Mouse (Mus musculus): ENCODE measurements around the gene Galnt2. TPM values are rescaled to one million over a fixed set of nuclear protein-coding genes. Genes with fewer than 3 reads are reported as not detected.

Gene Galnt2
- total and polyA plus RNA-seq, 3 experiments = 18.6 to 27.3 (median 23.6) TPM

GRCm38 (mm10) chr8:124257363-124257762, 26.2 kb downstream of the Galnt2 start:
- Histone ChIP-seq H3K27me3 (replicated peaks) (no peaks in the 10 kb centered on the region), H3K4me3 (replicated peaks in 1 of 3; ENCODE audit: low read depth in 2 of 3, low read length in 2 of 3, poor library complexity in 1 of 3) (no peak overlapping the region), H3K27ac (ENCODE audit: insufficient read depth, low read depth) (no peak overlapping the region), H3K79me2 (replicated peaks; ENCODE audit: control insufficient read depth, extremely low read depth, insufficient read depth, poor library complexity, severe bottlenecking) (no peaks in the 10 kb centered on the region), H3K9ac (ENCODE audit: insufficient read depth, low read depth) (no peak overlapping the region), H3K4me1 (ENCODE audit: control insufficient read depth in 1 of 2, insufficient read depth in 2 of 2) (peaks cover 31 to 70% of the 10 kb centered on the region in 2 experiments), H3K4me2 (ENCODE audit: insufficient read depth, low read depth, poor library complexity, severe bottlenecking) (no peak overlapping the region), H3K9me3 (replicated peaks; ENCODE audit: low read length) (peaks cover 10% of the 10 kb centered on the region), H3K36me3 (replicated peaks in 1 of 2; ENCODE audit: control insufficient read depth in 1 of 2, insufficient read depth in 1 of 2, low read length in 1 of 2) (peaks cover 0 to 44% of the 10 kb centered on the region in 2 experiments)
- DNase-seq (ENCODE audit: extremely low read depth) = no peak
- TF ChIP-seq MYC (IDR thresholded peaks at IDR 0.05; ENCODE audit: low read depth, low read length) (no peak), CHD1 (IDR thresholded peaks at IDR 0.05; ENCODE audit: low read depth, low read length) (no peak), POLR2A (IDR thresholded peaks at IDR 0.05; ENCODE audit: low read depth, low read length) (no peak), PAX5 (IDR thresholded peaks at IDR 0.05; ENCODE audit: low read length) (no peak), ZC3H11A (IDR thresholded peaks at IDR 0.05; ENCODE audit: low read depth, low read length) (no peak), USF2 (conservative IDR thresholded peaks at IDR 0.05; ENCODE audit: low read depth, low read length) (no peak), ELF1 (IDR thresholded peaks at IDR 0.05; ENCODE audit: low read depth, low read length) (no peak), ETS1 (conservative IDR thresholded peaks at IDR 0.05; ENCODE audit: low read depth, low read length) (no peak), MAX (IDR thresholded peaks at IDR 0.05; ENCODE audit: low read length) (no peak), EP300 (IDR thresholded peaks at IDR 0.05; ENCODE audit: low read length) (no peak), RAD21 (IDR thresholded peaks at IDR 0.05; ENCODE audit: low read depth, low read length) (no peak), BHLHE40 (IDR thresholded peaks at IDR 0.05; ENCODE audit: low read depth, low read length) (no peak), ZMIZ1 (IDR thresholded peaks at IDR 0.05; ENCODE audit: low read depth, low read length) (no peak), GABPA (IDR thresholded peaks at IDR 0.05; ENCODE audit: insufficient replicate concordance, low read depth, low read length) (no peak), ZNF384 (IDR thresholded peaks at IDR 0.05; ENCODE audit: low read depth, low read length) (no peak), TCF12 (IDR thresholded peaks at IDR 0.05; ENCODE audit: low read depth, low read length) (no peak), KAT2A (IDR thresholded peaks at IDR 0.05; ENCODE audit: insufficient replicate concordance, low read length) (no peak), JUN (IDR thresholded peaks at IDR 0.05; ENCODE audit: insufficient read depth, low read depth, low read length) (no peak), NELFE (IDR thresholded peaks at IDR 0.05; ENCODE audit: low read depth, low read length) (no peak), UBTF (IDR thresholded peaks at IDR 0.05; ENCODE audit: low read depth, low read length) (no peak)
- in situ Hi-C loops (cut with MboI; ENCODE audit: low pct_ligation_motif_present, low pct_unique_long_range_greater_than_20kb, low sequenced_read_pairs) = no loop called here
- dilution Hi-C loops (cut with MboI; ENCODE audit: extremely low pct_ligation_motif_present, extremely low pct_unique_long_range_greater_than_20kb, low sequenced_read_pairs) = no loop called here

GRCm38 (mm10) chr8:124259146-124259545, 28.0 kb downstream of the Galnt2 start:
- Histone ChIP-seq H3K4me2 (ENCODE audit: insufficient read depth, low read depth, poor library complexity, severe bottlenecking) (no peak overlapping the region), H3K9me3 (replicated peaks; ENCODE audit: low read length) (peaks cover 9% of the 10 kb centered on the region), H3K79me2 (replicated peaks; ENCODE audit: control insufficient read depth, extremely low read depth, insufficient read depth, poor library complexity, severe bottlenecking) (no peaks in the 10 kb centered on the region), H3K36me3 (replicated peaks in 1 of 2; ENCODE audit: control insufficient read depth in 1 of 2, insufficient read depth in 1 of 2, low read length in 1 of 2) (peaks cover 4 to 47% of the 10 kb centered on the region in 2 experiments), H3K9ac (ENCODE audit: insufficient read depth, low read depth) (no peak overlapping the region), H3K27me3 (replicated peaks) (no peaks in the 10 kb centered on the region), H3K4me3 (replicated peaks in 1 of 3; ENCODE audit: low read depth in 2 of 3, low read length in 2 of 3, poor library complexity in 1 of 3) (no peak overlapping the region), H3K27ac (ENCODE audit: insufficient read depth, low read depth) (no peak overlapping the region), H3K4me1 (ENCODE audit: control insufficient read depth in 1 of 2, insufficient read depth in 2 of 2) (peaks cover 38 to 82% of the 10 kb centered on the region in 2 experiments)
- no peak for TF ChIP-seq POLR2AphosphoS2 (IDR thresholded peaks at IDR 0.05; ENCODE audit: low read depth, low read length)
- no peak for TF ChIP-seq MXI1 (IDR thresholded peaks at IDR 0.05; ENCODE audit: low read depth, low read length)
- TF ChIP-seq MAX (IDR thresholded peaks at IDR 0.05; ENCODE audit: low read length) = no peak
- TF ChIP-seq CHD2 (IDR thresholded peaks at IDR 0.05; ENCODE audit: low read length) = no peak
- no peak for TF ChIP-seq KAT2A (IDR thresholded peaks at IDR 0.05; ENCODE audit: insufficient replicate concordance, low read length)
- TF ChIP-seq MAFK (IDR thresholded peaks at IDR 0.05; ENCODE audit: insufficient replicate concordance, low read length) = no peak
- no peak for TF ChIP-seq CHD1 (IDR thresholded peaks at IDR 0.05; ENCODE audit: low read depth, low read length)
- TF ChIP-seq NRF1 (IDR thresholded peaks at IDR 0.05; ENCODE audit: low read depth, low read length) = no peak
- no peak for TF ChIP-seq ZC3H11A (IDR thresholded peaks at IDR 0.05; ENCODE audit: low read depth, low read length)
- peak; percentile 39 for DNase-seq (ENCODE audit: extremely low read depth)
- in situ Hi-C loops (cut with MboI; ENCODE audit: low pct_ligation_motif_present, low pct_unique_long_range_greater_than_20kb, low sequenced_read_pairs) (no loop called here), dilution Hi-C loops (cut with MboI; ENCODE audit: extremely low pct_ligation_motif_present, extremely low pct_unique_long_range_greater_than_20kb, low sequenced_read_pairs) (no loop called here)

Measured in CH12.LX (cell line).